Mouse (Mus musculus) retina, postnatal 1 day (tissue): ENCODE results near the gene Phxr2.

Experiments
- DNase-seq: peaks from one replicate; pipeline ENCODE4 v3.0.0-alpha.2; 2012

Gene Phxr2

DNA sequence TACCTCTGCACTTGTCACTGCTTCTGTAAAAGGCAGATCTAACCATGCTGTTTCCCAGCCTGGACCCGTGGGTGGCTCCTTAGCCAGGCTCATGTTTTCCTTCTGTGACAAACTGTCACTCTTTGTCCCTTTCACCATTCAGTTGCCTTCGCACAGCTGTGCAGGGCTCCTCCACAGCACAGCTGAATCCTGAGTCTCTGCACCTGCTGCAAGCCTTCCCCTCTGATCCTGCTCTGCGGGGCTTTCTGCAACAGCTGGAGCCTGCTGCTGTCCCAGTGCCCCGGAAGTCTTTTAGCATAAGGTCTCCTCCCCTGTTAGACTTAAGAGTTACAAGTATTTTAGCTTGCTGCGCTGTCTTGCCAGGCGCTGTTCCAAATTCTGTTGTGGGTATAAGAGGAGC is 6.1 kb upstream of the Phxr2 start:
- no peak for DNase-seq

DNA sequence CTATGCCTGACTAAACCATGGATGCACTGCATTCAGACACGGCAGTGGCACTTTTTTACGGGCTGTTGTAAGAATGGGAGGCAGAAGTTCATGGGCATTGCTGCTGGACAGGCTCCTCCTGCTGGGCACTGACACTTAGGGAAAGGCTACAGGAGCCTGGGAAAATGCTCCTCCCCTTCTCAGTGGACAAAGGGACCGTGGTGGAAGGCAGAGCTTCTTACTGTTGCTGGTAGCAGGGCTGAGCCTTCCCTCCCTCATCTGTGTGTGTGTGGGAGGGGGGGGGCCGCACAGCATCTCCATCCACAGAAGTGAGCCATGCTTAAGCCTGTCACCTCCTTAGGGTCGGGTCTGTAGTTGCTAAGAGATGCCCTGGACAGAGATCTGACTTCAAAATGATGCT is 5.2 kb upstream of the Phxr2 start:
- DNase-seq = peak; percentile 42

DNA sequence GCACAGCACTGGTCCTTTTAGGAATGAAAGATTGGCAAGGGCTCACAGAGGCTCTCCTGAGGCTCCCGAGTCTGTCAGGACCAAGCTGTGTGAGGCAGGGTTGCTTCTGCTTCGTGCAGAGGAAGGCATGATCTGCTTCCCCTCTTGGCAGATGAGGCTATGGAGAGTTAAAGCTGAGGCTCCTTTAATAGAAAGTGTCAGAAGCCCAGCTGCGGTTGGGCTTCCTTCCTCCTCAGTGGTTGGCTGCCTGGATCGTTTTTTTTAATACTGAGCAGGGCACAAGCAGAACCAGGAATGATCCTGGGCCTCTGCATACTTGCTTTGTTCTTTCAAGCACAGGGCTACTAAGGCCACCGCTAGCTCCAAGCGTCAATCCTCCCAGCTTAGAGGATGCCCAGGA is 4.5 kb upstream of the Phxr2 start:
- DNase-seq = no peak

DNA sequence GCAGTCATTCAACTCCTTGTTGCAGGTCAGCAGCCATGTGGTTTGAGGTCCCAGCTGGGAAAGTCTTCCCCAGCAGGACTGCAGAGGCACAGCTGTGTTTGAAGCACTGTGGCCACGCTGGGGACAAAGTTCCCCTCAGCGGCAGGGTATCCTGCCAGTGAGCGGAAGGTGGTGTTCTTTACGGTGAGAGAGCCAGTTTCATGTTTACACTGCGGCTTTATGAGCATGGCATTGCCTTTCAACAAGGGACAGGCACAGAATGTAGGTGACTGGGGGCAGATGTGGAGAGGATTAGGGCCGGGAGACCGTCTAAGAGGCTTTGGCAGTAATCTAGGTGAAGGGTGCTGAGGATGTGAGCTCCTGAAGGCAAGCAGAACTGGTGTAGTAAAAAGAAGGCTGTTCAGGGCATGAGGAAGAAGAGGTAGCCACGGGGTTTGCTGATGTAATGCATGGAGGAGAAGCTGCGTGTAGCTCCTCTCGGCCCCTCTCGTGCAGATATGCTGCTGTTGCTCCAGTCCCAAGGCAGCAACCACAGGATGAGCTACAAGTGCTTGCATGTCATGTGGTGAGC is 1.7 kb upstream of the Phxr2 start:
- peak; percentile 78 for DNase-seq

DNA sequence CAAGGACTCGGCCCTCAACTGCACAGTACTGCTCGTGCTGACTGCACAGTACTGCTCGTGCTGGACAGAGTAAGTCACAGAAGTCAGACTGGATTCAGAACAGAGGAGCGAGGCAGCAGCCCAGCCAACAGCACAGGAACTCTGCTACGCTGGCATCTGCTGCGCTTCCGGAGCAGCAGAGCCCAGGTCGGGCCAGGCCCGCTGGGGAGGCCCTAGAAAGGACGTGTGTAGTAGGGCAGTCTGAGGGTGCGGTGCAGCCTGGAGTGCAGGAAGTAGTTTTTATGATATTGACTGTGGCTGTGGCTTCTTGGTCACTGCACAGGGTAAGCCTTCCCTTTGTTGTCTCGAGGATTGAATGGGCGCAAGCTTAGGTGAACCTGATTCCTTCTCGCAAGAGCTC is 829 bp upstream of the Phxr2 start:
- DNase-seq = no peak

DNA sequence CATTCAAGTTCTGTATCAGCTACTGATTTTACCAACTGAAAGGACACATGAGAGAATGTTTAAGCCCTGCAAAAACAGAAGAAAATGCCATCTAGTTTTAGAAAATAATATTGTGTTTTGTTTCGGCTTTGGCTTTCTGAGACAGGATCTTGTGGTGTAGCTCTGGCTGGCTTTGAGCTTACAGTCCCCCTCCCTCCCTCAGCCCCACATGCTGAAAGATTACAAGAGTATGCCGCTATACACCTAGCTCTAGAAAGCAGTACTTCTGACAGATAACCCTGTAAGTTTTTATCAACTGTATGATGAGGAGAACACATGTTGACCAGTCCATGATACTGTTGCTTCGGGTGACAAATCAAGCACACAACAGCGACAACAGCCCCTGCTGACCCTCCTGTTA is 6.7 kb downstream of the Phxr2 start:
- DNase-seq = no peak

DNA sequence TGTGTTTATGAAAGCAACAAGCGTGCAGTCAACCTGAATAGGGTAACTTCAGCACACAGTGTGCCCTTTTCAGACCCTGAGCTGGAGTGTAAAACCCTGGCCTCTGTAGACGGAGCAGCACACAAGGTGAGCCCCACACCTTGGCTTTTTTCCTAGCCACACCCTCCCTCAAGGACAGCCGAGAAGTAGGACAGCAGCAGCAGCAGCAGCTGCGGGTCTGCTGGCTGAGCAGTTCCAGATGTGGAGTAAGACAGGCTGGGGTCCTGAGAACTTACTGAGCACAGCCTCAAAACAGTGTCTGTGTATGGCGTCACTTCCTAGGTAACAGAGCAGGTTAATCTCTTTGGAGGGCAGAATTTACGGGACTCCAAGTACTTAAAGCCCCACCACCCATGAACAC is 7.4 kb downstream of the Phxr2 start:
- no peak for DNase-seq

DNA sequence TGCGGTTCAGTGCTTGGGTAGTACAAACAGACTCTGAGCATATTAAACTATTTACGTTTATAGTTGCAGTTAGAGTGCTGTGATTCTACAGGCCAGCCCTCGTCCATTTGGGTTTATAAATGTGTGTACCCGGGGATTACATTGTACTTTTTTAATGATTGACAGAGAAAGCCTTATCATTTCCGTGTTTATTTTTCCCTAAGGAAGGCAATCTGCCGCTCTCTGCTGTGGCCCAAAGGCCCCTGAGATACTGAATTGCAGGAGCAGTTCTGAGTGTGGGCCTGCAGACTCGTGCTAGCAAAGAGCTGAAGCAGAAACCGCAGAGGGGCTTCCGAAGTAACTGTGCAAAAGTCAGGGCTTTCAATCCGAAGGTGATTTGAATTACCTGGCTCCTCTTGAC is 8.2 kb downstream of the Phxr2 start:
- no peak for DNase-seq

DNA sequence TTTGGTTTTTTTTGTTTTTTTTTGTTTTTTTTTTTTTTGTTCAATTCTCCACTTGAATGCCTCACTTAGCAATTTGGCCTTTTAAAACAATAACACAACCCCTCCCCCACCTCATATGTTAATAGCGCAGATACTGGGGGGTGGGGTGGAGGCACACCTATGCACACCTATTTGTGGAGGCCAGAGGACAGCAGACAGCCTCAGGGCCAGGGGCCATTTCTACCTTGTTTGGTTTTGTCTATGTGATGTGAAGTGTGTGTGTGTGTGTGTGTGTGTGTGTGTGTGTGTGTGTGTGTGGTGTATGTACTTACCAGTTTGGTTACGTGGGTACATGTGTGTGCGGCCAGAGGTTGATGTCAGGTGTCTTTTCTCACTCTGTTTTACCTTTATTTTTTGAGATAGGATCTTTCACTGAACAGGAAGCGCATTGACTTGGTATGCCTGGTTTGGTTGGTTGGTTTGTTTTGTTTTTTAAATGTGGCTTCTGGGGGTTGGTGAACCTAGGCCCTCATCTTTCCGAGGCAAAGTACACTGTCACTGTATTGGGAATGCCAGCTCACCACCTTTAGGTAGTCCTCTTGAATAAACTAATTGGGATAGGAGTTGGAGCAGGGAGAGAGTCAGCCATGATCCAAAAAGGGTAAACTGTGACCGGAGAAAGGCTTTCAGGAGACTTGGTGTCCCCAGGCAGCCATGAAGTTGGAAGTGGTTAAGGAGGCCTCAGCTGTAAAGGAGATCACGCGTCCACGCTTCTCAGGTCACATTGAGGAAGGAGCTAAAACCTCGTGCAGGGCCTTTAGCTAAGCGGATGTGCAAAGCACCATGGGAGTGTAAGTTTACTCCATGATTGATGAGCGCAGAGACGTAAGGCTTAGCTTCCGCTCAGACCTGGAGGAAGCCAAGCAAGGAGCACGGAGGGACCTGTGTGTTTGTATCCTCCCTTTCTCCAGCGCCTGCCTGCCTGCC is 9.2 kb downstream of the Phxr2 start:
- DNase-seq = no peak

DNA sequence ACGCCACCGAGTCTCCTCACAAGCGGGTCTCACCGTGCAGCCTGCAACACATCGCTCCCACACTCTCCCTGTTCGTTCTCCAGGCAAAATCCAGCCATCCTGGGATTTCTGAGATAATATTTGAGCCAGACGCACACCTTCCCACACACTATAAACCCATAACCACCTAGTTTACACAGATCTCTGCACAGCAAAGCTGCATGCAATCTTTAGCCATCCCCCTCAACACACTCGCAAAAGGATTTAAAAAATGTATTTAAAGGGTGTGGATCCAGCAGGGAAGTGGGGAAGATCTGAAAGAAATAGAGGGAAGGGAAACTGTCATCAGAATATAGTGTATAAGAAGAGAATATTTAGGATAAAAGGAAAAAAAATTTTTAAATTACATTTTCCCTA is 9.9 kb downstream of the Phxr2 start:
- DNase-seq = no peak

DNA sequence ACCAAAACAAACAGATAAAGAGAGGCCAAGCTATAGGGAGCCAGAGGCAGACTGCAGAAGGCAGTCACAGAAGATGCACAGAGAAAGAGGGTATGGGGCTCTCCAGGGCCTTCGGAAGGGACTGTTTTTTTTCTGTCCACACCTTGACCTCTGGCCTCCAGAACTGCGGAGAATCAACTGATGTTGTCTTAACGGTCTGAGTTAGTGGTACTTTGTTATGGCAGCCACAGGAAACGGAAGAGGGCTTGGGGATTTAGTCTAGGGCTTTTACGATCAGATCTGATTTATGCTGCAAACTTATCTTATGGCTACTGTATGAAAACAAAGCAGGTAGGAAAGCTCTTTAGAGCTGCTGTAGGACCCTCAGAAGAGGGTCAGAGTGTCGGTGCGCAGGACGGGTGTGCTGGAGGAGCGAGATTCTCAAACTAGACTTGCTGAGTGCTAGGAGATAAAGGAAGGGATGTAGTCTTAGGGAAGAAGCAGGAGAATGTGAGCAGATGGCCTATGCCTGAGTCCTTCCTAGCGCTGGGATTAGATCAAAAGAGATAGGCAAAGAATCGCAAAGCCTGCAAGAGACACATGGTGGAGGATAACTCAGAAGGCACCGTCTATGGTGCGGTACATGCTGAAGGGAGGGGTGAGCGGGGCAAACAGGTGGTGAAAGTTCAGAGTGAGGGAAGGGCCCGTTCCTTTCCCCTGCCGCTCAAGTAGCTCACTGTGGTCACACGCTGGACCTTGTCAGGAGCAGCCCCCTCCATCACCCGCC is 10.5 kb downstream of the Phxr2 start:
- DNase-seq = peak; percentile 56

DNA sequence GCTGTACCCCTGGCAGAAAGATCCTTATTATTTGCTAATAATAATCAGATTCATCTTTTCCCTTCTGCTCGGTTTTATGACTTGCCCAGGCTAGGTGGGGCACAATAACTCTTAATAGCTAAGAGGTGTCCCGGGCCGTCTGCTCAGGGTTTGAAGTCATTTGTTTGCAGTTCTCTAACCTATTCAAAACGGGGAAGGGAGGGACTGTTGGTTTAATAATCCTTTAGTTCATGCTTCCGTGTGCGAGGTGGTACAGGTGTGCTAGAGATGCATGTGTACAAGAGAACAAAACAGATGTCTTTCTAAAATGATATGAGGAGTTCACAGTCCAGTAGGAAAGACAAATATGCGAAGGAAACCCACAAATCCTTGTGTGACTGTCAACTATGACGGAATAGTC is 11.8 kb downstream of the Phxr2 start:
- DNase-seq = no peak

DNA sequence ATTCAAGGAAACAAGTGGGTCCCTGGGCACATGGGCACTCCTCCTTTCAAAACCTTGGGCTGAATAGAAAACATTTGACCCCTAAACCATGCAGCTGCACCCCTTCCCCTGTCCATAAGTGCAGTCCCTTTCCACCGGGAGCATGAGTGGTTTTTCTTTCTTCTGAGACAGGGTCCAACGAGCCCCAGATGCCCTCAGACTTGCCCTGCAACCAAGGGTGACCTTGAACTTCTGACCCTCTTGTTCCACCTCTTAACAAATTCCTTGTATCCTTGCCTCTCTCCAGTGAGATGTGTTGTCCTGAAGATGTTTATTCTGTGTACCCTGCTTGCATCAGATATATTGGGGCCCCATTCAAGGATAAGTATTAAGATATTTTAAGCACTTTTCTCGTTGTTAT is 12.6 kb downstream of the Phxr2 start:
- DNase-seq = no peak

DNA sequence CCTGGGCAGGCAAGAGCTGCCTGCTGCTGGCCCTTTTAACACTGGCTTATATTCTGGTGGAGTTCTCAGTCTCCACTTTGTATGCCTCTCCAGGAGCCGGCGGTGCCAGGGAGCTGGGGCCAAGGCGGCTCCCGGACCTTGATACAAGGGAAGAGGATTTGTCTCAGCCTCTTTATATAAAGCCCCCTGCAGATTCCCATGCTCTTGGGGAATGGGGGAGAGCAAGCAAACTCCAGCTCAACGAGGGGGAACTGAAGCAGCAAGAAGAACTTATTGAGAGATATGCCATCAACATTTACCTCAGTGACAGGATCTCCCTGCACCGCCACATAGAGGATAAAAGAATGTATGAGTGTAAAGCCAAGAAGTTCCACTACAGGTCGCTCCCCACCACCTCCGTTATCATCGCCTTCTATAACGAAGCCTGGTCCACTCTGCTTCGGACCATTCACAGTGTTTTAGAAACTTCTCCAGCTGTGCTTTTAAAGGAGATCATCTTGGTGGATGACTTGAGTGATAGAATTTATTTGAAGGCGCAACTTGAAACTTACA is 17.6 kb downstream of the Phxr2 start:
- no peak for DNase-seq

DNA sequence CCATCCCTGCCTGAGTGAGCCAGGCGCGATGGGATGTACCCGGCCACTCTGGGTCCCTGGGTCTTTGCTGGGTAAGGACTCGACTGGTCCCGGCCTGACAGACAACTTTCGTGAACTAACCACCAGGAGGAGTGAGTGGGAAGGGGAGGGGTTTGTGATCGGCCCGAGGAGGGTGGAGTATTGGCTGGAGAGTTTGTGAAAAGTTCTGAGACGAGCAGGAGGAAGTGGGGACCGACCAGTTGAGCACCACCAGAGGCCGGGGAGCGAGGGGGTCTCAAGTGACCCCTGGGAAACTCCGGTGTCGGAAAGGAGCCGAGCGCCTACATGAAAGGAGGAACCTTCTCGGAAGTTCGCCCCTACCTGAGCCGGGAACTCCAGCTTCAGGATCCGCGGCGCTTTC is 18.2 kb downstream of the Phxr2 start, which contains the start of gene Galnt4:
Gene Galnt4, plus strand, starts transcription at position 196 of the 400 bp plus-strand sequence.
- peak; percentile 88 for DNase-seq

DNA sequence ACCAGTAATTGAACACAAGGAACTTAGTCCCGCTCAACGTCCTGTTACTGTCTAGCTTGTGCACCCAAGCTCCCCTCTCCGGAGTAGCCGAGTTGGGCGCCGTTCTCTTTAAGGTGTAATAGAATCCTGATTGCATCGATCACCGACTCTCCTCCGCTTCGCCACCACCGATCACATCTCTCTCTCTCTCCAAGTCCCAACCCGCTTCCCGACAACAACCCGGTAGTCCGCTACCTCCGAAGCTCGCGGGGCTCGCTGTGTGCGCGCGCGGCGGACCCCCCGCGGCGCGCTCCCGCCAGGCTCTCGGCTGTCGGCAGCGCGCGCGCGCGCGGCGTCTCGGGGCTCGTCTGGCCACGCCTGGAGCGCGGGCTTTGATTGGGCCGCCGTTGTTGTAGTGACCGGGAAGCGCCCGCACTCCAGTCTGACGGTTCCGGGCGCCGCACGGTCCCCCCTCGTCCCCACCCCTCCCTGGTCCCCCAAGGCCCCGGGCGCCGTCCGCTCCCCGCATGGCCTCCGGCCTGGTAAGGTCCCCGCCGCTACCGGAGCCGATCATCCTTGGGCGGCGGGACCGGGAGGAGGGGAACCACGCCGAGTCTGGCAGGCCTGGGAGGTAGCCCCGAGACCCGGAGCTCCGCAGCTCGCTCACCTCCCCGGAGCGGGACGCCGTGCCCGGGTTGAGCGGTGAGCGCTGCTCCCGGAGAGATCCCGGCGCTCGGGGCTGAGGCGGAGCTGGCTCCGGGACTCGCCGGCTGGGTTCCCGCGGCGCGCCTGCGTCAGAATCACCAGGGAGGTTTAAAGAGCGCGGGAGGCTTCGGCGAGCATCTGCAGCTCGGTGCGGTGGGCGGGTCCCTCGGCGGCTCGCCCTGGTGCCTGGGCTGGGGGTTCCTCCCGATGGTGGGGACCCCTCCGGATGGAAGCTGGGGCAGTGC is 19.2 kb downstream of the Phxr2 start, which contains the start of gene Poc1b:
Gene Poc1b, plus strand, starts transcription at position 334 of the 929 bp plus-strand sequence.
- peak; percentile 93 for DNase-seq

DNA sequence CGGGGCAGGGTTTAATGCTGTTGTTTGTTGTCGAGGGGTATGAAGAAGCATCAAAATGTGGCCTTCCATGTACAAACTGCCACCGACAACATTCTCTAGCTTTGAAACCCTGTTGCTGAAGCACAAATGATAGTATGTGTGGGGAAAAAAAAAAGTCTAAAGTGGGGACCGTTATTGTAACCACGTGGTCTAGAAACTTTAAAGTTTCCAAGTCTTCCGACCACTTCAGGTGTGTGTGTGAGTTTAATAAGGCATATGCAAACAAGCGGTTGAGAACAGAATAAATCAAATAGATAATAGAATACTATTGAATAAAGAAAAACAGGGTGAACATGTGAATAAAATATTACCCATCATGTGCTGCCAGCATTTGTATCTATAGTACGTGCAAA is 19.8 kb downstream of the Phxr2 start:
- DNase-seq = no peak

DNA sequence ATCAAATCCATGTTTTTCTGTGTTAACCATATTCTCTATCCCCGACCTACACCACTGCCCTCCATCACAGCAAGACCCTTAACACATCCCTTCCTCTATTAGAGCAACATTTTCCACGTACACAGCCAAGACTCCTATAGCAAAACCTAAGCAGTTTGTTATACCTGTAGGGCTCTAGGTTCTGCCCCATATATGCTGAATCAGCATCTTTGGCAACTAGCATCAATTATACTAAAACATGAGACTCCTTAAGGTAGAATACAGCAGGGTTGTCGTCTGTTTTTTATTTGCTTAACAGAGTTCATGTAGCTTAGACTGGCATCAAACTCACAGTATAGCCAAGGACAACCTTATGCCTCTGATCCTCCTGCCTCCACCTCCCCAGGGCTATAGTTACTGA is 20.6 kb downstream of the Phxr2 start:
- no peak for DNase-seq

DNA sequence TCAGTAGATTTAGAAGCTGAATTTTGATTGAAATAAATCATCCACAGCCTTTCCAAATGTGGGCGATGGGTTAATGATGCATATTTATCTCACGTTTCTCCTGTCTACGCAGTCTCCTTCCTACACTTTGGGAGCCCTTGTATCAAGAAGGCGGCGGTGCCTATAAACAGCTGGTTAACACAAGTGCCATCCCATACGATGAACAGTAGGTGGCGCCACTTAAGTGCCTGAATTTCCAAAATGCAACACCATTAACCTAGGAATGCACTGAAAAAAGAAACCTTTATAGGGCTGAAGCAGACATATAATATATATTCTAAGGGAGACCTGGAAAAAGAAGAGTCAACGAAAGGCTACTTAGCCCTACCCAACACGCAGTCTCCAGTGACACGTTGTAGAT is 28.8 kb downstream of the Phxr2 start:
- DNase-seq = peak; percentile 64

DNA sequence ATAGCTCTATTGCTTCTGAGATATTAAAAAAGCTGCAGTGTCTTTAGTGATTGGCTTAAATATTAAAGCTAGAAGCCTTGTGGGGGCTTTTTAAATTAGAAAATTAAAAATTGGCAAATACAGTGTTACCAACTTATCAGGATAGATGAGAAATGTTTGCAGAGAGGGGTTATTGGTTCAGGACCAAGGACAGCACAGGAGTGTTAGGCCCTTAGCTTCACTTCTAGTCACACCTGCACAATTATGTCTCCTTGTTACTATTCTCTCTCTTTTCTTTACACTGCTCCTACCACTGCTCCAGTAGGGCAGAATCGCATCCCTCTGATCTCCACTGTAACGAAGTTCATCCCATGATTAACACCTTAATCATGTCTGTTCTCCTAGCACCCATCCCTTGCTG is 31.0 kb downstream of the Phxr2 start:
- no peak for DNase-seq

DNA sequence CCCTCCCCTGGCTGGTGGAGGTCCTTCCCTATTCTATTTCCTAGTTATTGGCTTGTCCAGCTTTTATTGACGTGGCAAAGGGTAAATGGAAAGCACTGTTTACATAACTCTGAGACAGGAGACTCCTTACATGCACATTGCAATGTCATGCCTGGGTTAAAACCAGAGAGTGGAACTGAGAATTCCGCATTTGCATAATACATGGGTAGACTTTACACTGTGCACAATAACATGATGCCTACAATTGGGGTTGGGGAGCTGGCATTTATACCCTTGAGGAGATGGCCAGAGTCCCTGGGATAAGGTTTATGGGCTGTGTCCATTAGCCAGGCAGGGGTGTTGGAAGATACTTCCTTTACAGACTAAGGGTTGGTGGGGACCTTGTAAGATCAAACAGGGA is 32.8 kb downstream of the Phxr2 start:
- no peak for DNase-seq

DNA sequence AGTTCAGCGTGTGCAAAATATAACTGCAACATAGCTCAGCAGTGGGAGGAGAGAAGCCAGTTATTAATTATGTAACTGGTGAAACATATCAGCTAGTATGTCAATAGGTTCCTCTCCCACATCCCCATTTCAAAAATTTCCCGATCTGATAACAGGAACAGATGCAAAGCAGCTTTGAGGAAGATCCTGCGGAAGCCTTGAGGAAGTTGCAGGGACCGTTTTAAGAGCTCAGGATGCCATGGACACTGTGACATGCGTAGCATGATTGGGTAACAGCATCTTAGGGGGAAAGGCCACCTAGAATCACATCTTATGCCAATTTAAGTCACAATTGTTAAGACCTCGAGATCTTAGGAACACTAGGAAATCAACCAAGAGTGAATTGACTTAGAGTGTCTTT is 36.2 kb downstream of the Phxr2 start:
- DNase-seq = no peak
